Mouse (Mus musculus) E14TG2a.4 (cell line): Measurements from ENCODE around the gene Il3.

Source experiments
- CTCF ChIP-seq: conservative IDR thresholded peaks from 2 replicates; pipeline ENCODE4 v1.5.1; 2014; ENCODE audit warnings: low read length
- NANOG ChIP-seq: IDR thresholded peaks from 2 replicates; pipeline ENCODE4 v1.6.1; 2014; ENCODE audit warnings: borderline replicate concordance, low read length, mixed read lengths

- TF ChIP-seq CTCF = no peak
- TF ChIP-seq NANOG = no peak
These were observed 38.3 kb upstream of the Il3 start for GRCm38 (mm10) chr11:54305331-54305730.
